Mouse (Mus musculus) midbrain, embryonic 15.5 days (tissue): Measurements from ENCODE around the gene Larp1b. TPM values are rescaled to one million over a fixed set of nuclear protein-coding genes. Genes with fewer than 3 reads are reported as not detected.

Experiments
- ATAC-seq: fragments of 200-750 bp; cut with Nextera tagmentation; replicated peaks from 2 replicates; pipeline ENCODE4 v1.8.0; 2017; ENCODE audit warnings: moderate TSS enrichment
- H3K27ac ChIP-seq: fragments of 300-500 bp; sonication (generic); 2 replicates; pipeline ENCODE4 v1.5.1; 2015; ENCODE audit warnings: mild to moderate bottlenecking, inconsistent platforms
- H3K27me3 ChIP-seq: fragments of 300-500 bp; sonication (generic); replicated peaks from 2 replicates; pipeline ENCODE4 v1.6.1; 2015; ENCODE audit warnings: inconsistent platforms
- H3K36me3 ChIP-seq: fragments of 300-500 bp; sonication (generic); replicated peaks from 2 replicates; pipeline ENCODE4 v1.6.1; 2015; ENCODE audit warnings: inconsistent platforms
- H3K4me1 ChIP-seq: fragments of 300-500 bp; sonication (generic); 2 replicates; pipeline ENCODE4 v1.6.1; 2015; ENCODE audit warnings: inconsistent platforms
- H3K4me2 ChIP-seq: fragments of 300-500 bp; sonication (generic); 2 replicates; pipeline ENCODE4 v1.6.1; 2015; ENCODE audit warnings: inconsistent platforms, mild to moderate bottlenecking, moderate library complexity
- H3K4me3 ChIP-seq: fragments of 300-500 bp; sonication (generic); 2 replicates; pipeline ENCODE4 v1.5.1; 2015; ENCODE audit warnings: mild to moderate bottlenecking, inconsistent platforms
- H3K9ac ChIP-seq: fragments of 300-500 bp; sonication (generic); 2 replicates; pipeline ENCODE4 v1.6.1; 2015; ENCODE audit warnings: mild to moderate bottlenecking, inconsistent platforms
- H3K9me3 ChIP-seq: fragments of 300-500 bp; sonication (generic); 2 replicates; pipeline ENCODE4 v1.6.1; 2016; ENCODE audit warnings: inconsistent platforms
- WGBS: fragments of 180-500 bp; shearing (Covaris S2); methylation state at CpG from one replicate; pipeline ENCODE4 v1.1.7; 2015; ENCODE audit warnings: mixed read lengths; 5-methylcytosine and 5-hydroxymethylcytosine counted together
- polyA plus RNA-seq: library from polyadenylated mRNA; unstranded; fragments of >200 nt; fragmentation: Nextera tagmentation; extraction: Ambion mirVana; gene quantifications from 2 replicates; pipeline ENCODE4 v1.2.1, GENCODE M21; 2015

Larp1b gene
- polyA plus RNA-seq, 1 experiment from 2014 or later, result 6.6 TPM

GRCm38 (mm10) chr3:41031286-41032210, 81.9 kb downstream of the Larp1b start:
- no peak overlapping the region for H3K27ac ChIP-seq
- no peak for ATAC-seq
- H3K4me2 ChIP-seq, result no peak overlapping the region
- H3K4me3 ChIP-seq, result no peak overlapping the region
- 79% methylated on average over 12 of the region's 12 CpGs for WGBS
- no peaks in the 10 kb centered on the region for H3K36me3 ChIP-seq
- H3K27me3 ChIP-seq, result no peaks in the 10 kb centered on the region
- no peak overlapping the region for H3K9ac ChIP-seq
- no peaks in the 10 kb centered on the region for H3K9me3 ChIP-seq
- no peaks in the 10 kb centered on the region for H3K4me1 ChIP-seq

- no peak overlapping the region for H3K4me3 ChIP-seq
- H3K27me3 ChIP-seq, result no peaks in the 10 kb centered on the region
- H3K9ac ChIP-seq, result no peak overlapping the region
- ATAC-seq, result no peak
- H3K36me3 ChIP-seq, result no peaks in the 10 kb centered on the region
- WGBS, result 56% methylated on average over 5 of the region's 5 CpGs
- H3K4me2 ChIP-seq, result no peak overlapping the region
- no peaks in the 10 kb centered on the region for H3K4me1 ChIP-seq
- H3K9me3 ChIP-seq, result no peaks in the 10 kb centered on the region
- no peak overlapping the region for H3K27ac ChIP-seq
Observed at GRCm38 (mm10) chr3:41038297-41038916, 88.8 kb downstream of the Larp1b start.

- ATAC-seq, result no peak
- Histone ChIP-seq H3K9me3 (no peaks in the 10 kb centered on the region), H3K9ac (no peak overlapping the region), H3K4me3 (no peak overlapping the region), H3K4me1 (no peaks in the 10 kb centered on the region), H3K27ac (no peak overlapping the region), H3K27me3 (no peaks in the 10 kb centered on the region), H3K4me2 (no peak overlapping the region), H3K36me3 (no peaks in the 10 kb centered on the region)
- WGBS, result 75% methylated on average over 5 of the region's 5 CpGs
Observed at GRCm38 (mm10) chr3:41041241-41041640, 91.6 kb downstream of the Larp1b start.

GRCm38 (mm10) chr3:41042195-41042938, 92.7 kb downstream of the Larp1b start:
- Histone ChIP-seq H3K27ac (no peak overlapping the region), H3K4me2 (no peak overlapping the region), H3K36me3 (no peaks in the 10 kb centered on the region), H3K9ac (no peak overlapping the region), H3K9me3 (no peaks in the 10 kb centered on the region), H3K27me3 (no peaks in the 10 kb centered on the region), H3K4me1 (no peaks in the 10 kb centered on the region), H3K4me3 (no peak overlapping the region)
- peak; percentile 91 for ATAC-seq
- WGBS, result 78% methylated on average over 4 of the region's 4 CpGs

GRCm38 (mm10) chr3:41043756-41044354, 94.2 kb downstream of the Larp1b start:
- Histone ChIP-seq H3K4me2 (no peak overlapping the region), H3K27ac (no peak overlapping the region), H3K4me3 (no peak overlapping the region), H3K4me1 (no peaks in the 10 kb centered on the region), H3K27me3 (no peaks in the 10 kb centered on the region), H3K36me3 (no peaks in the 10 kb centered on the region), H3K9ac (no peak overlapping the region), H3K9me3 (no peaks in the 10 kb centered on the region)
- no peak for ATAC-seq
- 76% methylated on average over 11 of the region's 11 CpGs for WGBS

GRCm38 (mm10) chr3:41047838-41048237, 98.2 kb downstream of the Larp1b start:
- no peak for ATAC-seq
- Histone ChIP-seq H3K36me3 (no peaks in the 10 kb centered on the region), H3K27ac (no peak overlapping the region), H3K27me3 (no peaks in the 10 kb centered on the region), H3K9me3 (no peaks in the 10 kb centered on the region), H3K4me2 (no peak overlapping the region), H3K4me3 (no peak overlapping the region), H3K9ac (no peak overlapping the region), H3K4me1 (no peaks in the 10 kb centered on the region)
- 68% methylated on average over 6 of the region's 6 CpGs for WGBS

- Histone ChIP-seq H3K27ac (no peak overlapping the region), H3K36me3 (no peaks in the 10 kb centered on the region), H3K9ac (no peak overlapping the region), H3K4me1 (no peaks in the 10 kb centered on the region), H3K4me2 (no peak overlapping the region), H3K4me3 (no peak overlapping the region), H3K27me3 (no peaks in the 10 kb centered on the region), H3K9me3 (no peaks in the 10 kb centered on the region)
- WGBS, result 90% methylated on average over 3 of the region's 3 CpGs
- ATAC-seq, result no peak
Observed at GRCm38 (mm10) chr3:41053334-41053733, 103.7 kb downstream of the Larp1b start.

GRCm38 (mm10) chr3:41058395-41058794, 108.8 kb downstream of the Larp1b start:
- no peaks in the 10 kb centered on the region for H3K4me1 ChIP-seq
- ATAC-seq, result 0 out of 2 replicates have a peak, but pooled peaks have one; percentile 56
- no peaks in the 10 kb centered on the region for H3K27me3 ChIP-seq
- H3K27ac ChIP-seq, result no peak overlapping the region
- H3K9ac ChIP-seq, result no peak overlapping the region
- H3K4me2 ChIP-seq, result no peak overlapping the region
- no peaks in the 10 kb centered on the region for H3K36me3 ChIP-seq
- WGBS, result 78% methylated on average over 2 of the region's 2 CpGs
- no peak overlapping the region for H3K4me3 ChIP-seq
- no peaks in the 10 kb centered on the region for H3K9me3 ChIP-seq

- 93% methylated on average over 3 of the region's 3 CpGs for WGBS
- no peaks in the 10 kb centered on the region; the same call in 1 of the 2 replicates for H3K36me3 ChIP-seq
- no peak overlapping the region for H3K27ac ChIP-seq
- no peak for ATAC-seq
- no peak overlapping the region for H3K4me3 ChIP-seq
- no peaks in the 10 kb centered on the region for H3K27me3 ChIP-seq
- no peak overlapping the region for H3K9ac ChIP-seq
- H3K9me3 ChIP-seq, result no peaks in the 10 kb centered on the region
- H3K4me2 ChIP-seq, result no peak overlapping the region
- no peaks in the 10 kb centered on the region for H3K4me1 ChIP-seq
Observed at GRCm38 (mm10) chr3:41059249-41059648, 109.6 kb downstream of the Larp1b start.

- H3K4me3 ChIP-seq, result no peak overlapping the region
- no peak overlapping the region for H3K27ac ChIP-seq
- WGBS, result 90% methylated on average over 3 of the region's 3 CpGs
- H3K9ac ChIP-seq, result no peak overlapping the region
- H3K4me2 ChIP-seq, result no peak overlapping the region
- peaks cover 3% of the 10 kb centered on the region for H3K36me3 ChIP-seq
- H3K4me1 ChIP-seq, result no peaks in the 10 kb centered on the region
- H3K27me3 ChIP-seq, result no peaks in the 10 kb centered on the region
- ATAC-seq, result no peak
- no peaks in the 10 kb centered on the region for H3K9me3 ChIP-seq
Observed at GRCm38 (mm10) chr3:41061831-41062565, 112.4 kb downstream of the Larp1b start.

- H3K9ac ChIP-seq, result no peak overlapping the region
- H3K4me2 ChIP-seq, result no peak overlapping the region
- no peak overlapping the region for H3K27ac ChIP-seq
- H3K4me1 ChIP-seq, result no peaks in the 10 kb centered on the region
- ATAC-seq, result no peak
- no peaks in the 10 kb centered on the region for H3K27me3 ChIP-seq
- no peaks in the 10 kb centered on the region for H3K9me3 ChIP-seq
- H3K36me3 ChIP-seq, result peaks cover 3% of the 10 kb centered on the region
- WGBS, result 93% methylated on average over 2 of the region's 2 CpGs
- no peak overlapping the region for H3K4me3 ChIP-seq
Observed at GRCm38 (mm10) chr3:41062758-41063157, 113.1 kb downstream of the Larp1b start.
